Mouse (Mus musculus) stomach, embryonic 16.5 days (tissue): ENCODE results near the gene Dpf2. TPM values are rescaled to one million over a fixed set of nuclear protein-coding genes. Genes with fewer than 3 reads are reported as not detected.
A peak's percentile ranks its signal among the peaks of the same experiment; 100 is the strongest.

Experiments
- ATAC-seq: fragments of 200-750 bp; cut with Nextera tagmentation; 2 replicates; pipeline ENCODE4 v1.8.0; 2017; ENCODE audit warnings: moderate number of reproducible peaks, moderate TSS enrichment; ENCODE audit not compliant: insufficient read depth, low FRiP score
- H3K27ac ChIP-seq: fragments of 300-500 bp; sonication (generic); 2 replicates; pipeline ENCODE4 v1.5.1; 2014; ENCODE audit warnings: low read length
- H3K27me3 ChIP-seq: fragments of 300-500 bp; sonication (generic); 2 replicates; pipeline ENCODE4 v1.6.1; 2014; ENCODE audit warnings: low read length, control low read depth, mixed read lengths; ENCODE audit not compliant: control insufficient read depth, insufficient read depth
- H3K36me3 ChIP-seq: fragments of 300-500 bp; sonication (generic); 2 replicates; pipeline ENCODE4 v1.6.1; 2014; ENCODE audit warnings: low read length; ENCODE audit not compliant: control insufficient read depth, insufficient read depth
- H3K4me1 ChIP-seq: fragments of 300-500 bp; sonication (generic); 2 replicates; pipeline ENCODE4 v1.6.1; 2014; ENCODE audit warnings: low read length, control low read depth, mixed read lengths; ENCODE audit not compliant: control insufficient read depth, insufficient read depth
- H3K4me2 ChIP-seq: fragments of 300-500 bp; sonication (generic); 2 replicates; pipeline ENCODE4 v1.6.1; 2014; ENCODE audit warnings: low read depth, low read length, mixed read lengths
- H3K4me3 ChIP-seq: fragments of 300-500 bp; sonication (generic); replicated peaks from 2 replicates; pipeline ENCODE4 v1.5.1; 2014; ENCODE audit warnings: mild to moderate bottlenecking, low read length
- H3K9ac ChIP-seq: fragments of 300-500 bp; sonication (generic); 2 replicates; pipeline ENCODE4 v1.6.1; 2014; ENCODE audit warnings: low read length
- H3K9me3 ChIP-seq: fragments of 300-500 bp; sonication (generic); replicated peaks from 2 replicates; pipeline ENCODE4 v1.6.1; 2016; ENCODE audit warnings: low read length, control low read depth; ENCODE audit not compliant: control insufficient read depth
- WGBS: fragments of 180-500 bp; shearing (Covaris S2); extraction: QIAGEN DNeasy Blood & Tissue Kit; methylation state at CpG from one replicate; pipeline ENCODE4 v1.1.7; 2014; 5-methylcytosine and 5-hydroxymethylcytosine counted together
- polyA plus RNA-seq: library from polyadenylated mRNA; unstranded; fragments of >200 nt; fragmentation: Nextera tagmentation; extraction: Ambion mirVana; gene quantifications from 2 replicates; pipeline ENCODE4 v1.2.1, GENCODE M21; 2015

Dpf2 gene
- polyA plus RNA-seq, 1 experiment from 2014 or later = 117 TPM

- Histone ChIP-seq H3K36me3 (no peaks in the 10 kb centered on the region), H3K4me1 (peaks cover 18% of the 10 kb centered on the region), H3K4me2 (peak overlapping the region; percentile 1; the same call in 1 of the 2 replicates), H3K9ac (peak overlapping the region; percentile 65; the same call in 1 of the 2 replicates), H3K27ac (no peak overlapping the region), H3K9me3 (no peaks in the 10 kb centered on the region), H3K27me3 (no peaks in the 10 kb centered on the region), H3K4me3 (no peak overlapping the region)
- ATAC-seq = no peak
- WGBS = 65% methylated on average over 3 of the region's 3 CpGs
These were observed 33.9 kb downstream of the Dpf2 start for GRCm38 (mm10) chr19:5878916-5879315.

- no peaks in the 10 kb centered on the region for H3K27me3 ChIP-seq
- H3K4me3 ChIP-seq = peak overlapping the region; percentile 25; the same call in 1 of the 2 replicates
- H3K9me3 ChIP-seq = no peaks in the 10 kb centered on the region
- H3K27ac ChIP-seq = 0 out of 2 replicates have a peak overlapping the region, but pooled peaks have one; percentile 43
- H3K36me3 ChIP-seq = no peaks in the 10 kb centered on the region
- peaks cover 21% of the 10 kb centered on the region for H3K4me1 ChIP-seq
- H3K4me2 ChIP-seq = peak overlapping the region; percentile 1; the same call in 1 of the 2 replicates
- 0 out of 2 replicates have a peak, but pooled peaks have one; percentile 2 for ATAC-seq
- H3K9ac ChIP-seq = peak overlapping the region; percentile 65
- 53% methylated on average over 7 of the region's 7 CpGs for WGBS
These were observed 34.5 kb downstream of the Dpf2 start for GRCm38 (mm10) chr19:5878362-5878722.

GRCm38 (mm10) chr19:5877618-5878361, 35.0 kb downstream of the Dpf2 start, which contains the start of gene Slc25a45:
Gene Slc25a45 (plus strand): TSS chr19:5877808.
- H3K27me3 ChIP-seq = no peaks in the 10 kb centered on the region
- H3K36me3 ChIP-seq = no peaks in the 10 kb centered on the region
- H3K9ac ChIP-seq = peak within 1 kb of the TSS; percentile 65
- 41% methylated on average over 15 of the region's 15 CpGs for WGBS
- peak; percentile 50 for ATAC-seq
- H3K4me3 ChIP-seq = peak within 1 kb of the TSS; percentile 25
- H3K9me3 ChIP-seq = no peaks in the 10 kb centered on the region
- H3K4me1 ChIP-seq = peaks cover 21% of the 10 kb centered on the region
- peak within 1 kb of the TSS; percentile 42 for H3K4me2 ChIP-seq
- peak within 1 kb of the TSS; percentile 84 for H3K27ac ChIP-seq

GRCm38 (mm10) chr19:5874969-5875480, 37.8 kb downstream of the Dpf2 start, which contains the start of gene Frmd8:
Gene Frmd8 (minus strand): TSS chr19:5875274.
- peak within 1 kb of the TSS; percentile 83 for H3K9ac ChIP-seq
- peak within 1 kb of the TSS; percentile 70 for H3K27ac ChIP-seq
- peak; percentile 85 for ATAC-seq
- H3K4me3 ChIP-seq = peak within 1 kb of the TSS; percentile 71
- no peaks in the 10 kb centered on the region for H3K9me3 ChIP-seq
- peak within 1 kb of the TSS; percentile 92 for H3K4me2 ChIP-seq
- WGBS = under 1% methylated on average over 37 of the region's 37 CpGs
- H3K4me1 ChIP-seq = peaks cover 34% of the 10 kb centered on the region
- no peaks in the 10 kb centered on the region for H3K36me3 ChIP-seq
- no peaks in the 10 kb centered on the region for H3K27me3 ChIP-seq

- H3K27me3 ChIP-seq = no peaks in the 10 kb centered on the region
- peak overlapping the region; percentile 92 for H3K4me2 ChIP-seq
- no peaks in the 10 kb centered on the region for H3K36me3 ChIP-seq
- peaks cover 34% of the 10 kb centered on the region for H3K4me1 ChIP-seq
- ATAC-seq = no peak
- peak overlapping the region; percentile 71 for H3K4me3 ChIP-seq
- WGBS = 6% methylated on average over 13 of the region's 13 CpGs
- H3K27ac ChIP-seq = peak overlapping the region; percentile 35; the same call in 1 of the 2 replicates
- no peaks in the 10 kb centered on the region for H3K9me3 ChIP-seq
- peak overlapping the region; percentile 83 for H3K9ac ChIP-seq
These were observed 38.3 kb downstream of the Dpf2 start for GRCm38 (mm10) chr19:5874391-5874968.

- no peaks in the 10 kb centered on the region for H3K27me3 ChIP-seq
- no peak overlapping the region for H3K4me2 ChIP-seq
- WGBS = 77% methylated on average over 19 of the region's 19 CpGs
- H3K27ac ChIP-seq = no peak overlapping the region
- no peak for ATAC-seq
- no peaks in the 10 kb centered on the region for H3K36me3 ChIP-seq
- H3K9ac ChIP-seq = no peak overlapping the region
- H3K9me3 ChIP-seq = no peaks in the 10 kb centered on the region
- peaks cover 34% of the 10 kb centered on the region for H3K4me1 ChIP-seq
- no peak overlapping the region for H3K4me3 ChIP-seq
These were observed 39.8 kb downstream of the Dpf2 start for GRCm38 (mm10) chr19:5872931-5873556.

GRCm38 (mm10) chr19:5872528-5872927, 40.3 kb downstream of the Dpf2 start:
- no peak for ATAC-seq
- H3K9me3 ChIP-seq = no peaks in the 10 kb centered on the region
- H3K36me3 ChIP-seq = no peaks in the 10 kb centered on the region
- H3K27me3 ChIP-seq = no peaks in the 10 kb centered on the region
- WGBS = 82% methylated on average over 4 of the region's 4 CpGs
- H3K27ac ChIP-seq = no peak overlapping the region
- no peak overlapping the region for H3K4me2 ChIP-seq
- peaks cover 29% of the 10 kb centered on the region for H3K4me1 ChIP-seq
- no peak overlapping the region for H3K4me3 ChIP-seq
- peak overlapping the region; percentile 7; the same call in 1 of the 2 replicates for H3K9ac ChIP-seq

GRCm38 (mm10) chr19:5871683-5872082, 41.1 kb downstream of the Dpf2 start:
- peaks cover 25% of the 10 kb centered on the region for H3K4me1 ChIP-seq

More at GRCm38 (mm10) chr19:5871683-5872082, 41.1 kb downstream of the Dpf2 start:
- Histone ChIP-seq H3K4me2 (peak overlapping the region; percentile 25), H3K9me3 (no peaks in the 10 kb centered on the region), H3K27ac (peak overlapping the region; percentile 58; the same call in 1 of the 2 replicates), H3K27me3 (no peaks in the 10 kb centered on the region), H3K4me3 (no peak overlapping the region), H3K9ac (peak overlapping the region; percentile 56; the same call in 1 of the 2 replicates), H3K36me3 (no peaks in the 10 kb centered on the region)
- no peak for ATAC-seq
- 31% methylated on average over 6 of the region's 6 CpGs for WGBS
